Mouse (Mus musculus) spleen, postnatal 14 days (tissue): ENCODE measurements around the gene Musk.
"Not testable (repeated sequence)": the region's sequence is repeated elsewhere in the genome, so short reads cannot be mapped to it uniquely, and the experiment has no call there.

Experiments
- DNase-seq, 2 experiments: peaks; one replicate each; pipeline ENCODE4 v3.0.0; 2021 to 2022; ENCODE audit warnings: low spot score in 2 of 2

Gene Musk

GRCm38 (mm10) chr4:58285687-58286086 lies at the start of gene Musk:
Gene Musk, plus strand, starts transcription at chr4:58285960.
- no peak for DNase-seq

DNA sequence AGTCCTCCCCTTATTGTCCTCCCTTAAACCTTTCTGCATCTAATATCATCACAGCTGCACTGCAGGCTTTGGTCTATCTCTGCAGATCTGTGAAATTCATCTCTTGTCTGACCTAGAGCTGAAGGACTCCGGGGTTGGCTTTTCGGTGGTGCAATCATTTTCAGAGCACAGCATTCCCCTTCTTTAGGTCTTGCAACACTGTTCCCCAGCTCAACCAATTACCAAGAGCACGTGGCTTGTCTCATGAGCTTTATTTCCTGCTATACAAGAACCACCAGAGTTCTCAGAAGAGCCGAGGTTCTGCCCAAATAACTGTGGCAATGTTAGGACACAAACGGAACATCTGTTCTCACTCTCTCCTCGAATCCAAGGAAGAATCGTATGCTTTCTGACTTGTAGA lies 45.3 kb upstream of the Musk start:
- no peak for DNase-seq

- DNase-seq, result no peak
Measured at GRCm38 (mm10) chr4:58245544-58245943, 40.2 kb upstream of the Musk start.

GRCm38 (mm10) chr4:58252381-58252780 lies 33.4 kb upstream of the Musk start:
- no peak for DNase-seq

- no peak for DNase-seq
Measured at GRCm38 (mm10) chr4:58253410-58253809, 32.4 kb upstream of the Musk start.

DNA sequence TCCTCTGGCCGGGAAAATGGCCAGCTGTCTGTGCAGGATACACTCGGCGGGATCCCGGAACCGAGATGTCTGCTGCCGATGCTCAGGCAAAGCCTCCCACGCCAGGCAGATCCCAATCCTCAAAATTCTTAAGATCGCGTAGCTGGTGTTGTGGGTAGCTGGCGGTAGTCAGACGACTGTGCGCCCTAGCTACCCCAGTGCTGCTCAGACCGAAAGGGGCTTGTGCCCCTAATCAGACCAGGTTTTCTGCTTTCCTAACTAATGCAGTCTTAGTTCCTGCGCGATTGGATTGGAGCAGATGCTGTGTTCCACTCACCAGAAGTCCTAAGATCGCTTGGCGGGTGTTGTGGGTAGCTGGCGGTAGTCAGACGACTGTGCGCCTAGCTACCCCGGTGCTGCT lies 25.0 kb upstream of the Musk start:
- DNase-seq, result not testable (repeated sequence)

DNA sequence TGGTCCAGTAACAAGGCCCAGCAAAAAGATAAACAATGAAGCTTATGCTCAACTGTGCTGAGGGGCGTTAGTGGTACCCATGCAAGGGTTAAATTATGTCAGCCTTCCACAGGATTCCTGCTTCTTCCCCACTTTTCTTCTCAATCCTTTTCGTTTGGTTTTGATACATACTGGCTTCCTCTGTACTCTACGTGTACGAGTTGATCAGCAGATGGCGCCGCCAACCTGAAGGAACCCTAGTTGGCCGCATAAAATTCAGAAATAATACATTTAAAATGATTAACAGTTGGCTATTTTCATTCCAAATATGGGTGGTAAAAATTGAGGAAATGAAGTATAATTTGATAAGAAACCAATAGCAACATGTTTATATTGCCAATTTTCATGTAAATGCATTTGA lies 19.5 kb upstream of the Musk start:
- no peak for DNase-seq

- DNase-seq, result no peak
Measured at GRCm38 (mm10) chr4:58268897-58269542, 16.7 kb upstream of the Musk start.

- no peak for DNase-seq
Measured at GRCm38 (mm10) chr4:58269961-58270360, 15.8 kb upstream of the Musk start.

- no peak for DNase-seq
Measured at GRCm38 (mm10) chr4:58270956-58271355, 14.8 kb upstream of the Musk start.

DNA sequence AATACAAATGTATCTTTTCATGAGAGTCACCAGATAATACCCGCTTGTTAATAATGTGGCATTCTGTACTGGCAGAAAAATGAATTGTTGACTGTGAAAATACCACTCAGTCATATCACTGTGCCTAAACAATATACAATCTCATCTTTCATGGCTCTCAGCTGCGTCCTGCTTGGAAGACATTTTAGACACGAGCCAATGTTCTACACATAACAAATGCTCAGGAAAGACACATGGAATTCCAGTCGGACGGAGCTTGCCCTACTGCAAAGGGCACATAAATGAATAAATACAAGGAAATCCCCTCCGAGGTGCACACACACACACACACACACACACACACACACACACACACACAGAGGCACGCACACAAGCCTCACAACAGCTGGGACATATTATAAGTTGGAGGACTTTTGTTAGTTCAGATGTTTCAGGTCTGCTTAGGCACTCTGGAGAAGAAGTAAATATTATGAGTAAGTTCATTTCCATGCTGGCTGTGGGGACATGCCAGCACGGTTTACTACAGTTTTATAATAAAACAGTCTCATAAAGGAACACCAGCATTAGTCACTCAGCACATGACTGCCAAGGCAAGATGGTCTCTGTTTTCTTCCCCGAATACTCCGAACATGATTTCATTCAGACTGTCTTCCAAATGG lies 14.1 kb upstream of the Musk start:
- DNase-seq, result no peak

GRCm38 (mm10) chr4:58275261-58275895 lies 10.4 kb upstream of the Musk start:
- DNase-seq, result no peak

- DNase-seq, result no peak
Measured at GRCm38 (mm10) chr4:58278368-58278767, 7.4 kb upstream of the Musk start.

DNA sequence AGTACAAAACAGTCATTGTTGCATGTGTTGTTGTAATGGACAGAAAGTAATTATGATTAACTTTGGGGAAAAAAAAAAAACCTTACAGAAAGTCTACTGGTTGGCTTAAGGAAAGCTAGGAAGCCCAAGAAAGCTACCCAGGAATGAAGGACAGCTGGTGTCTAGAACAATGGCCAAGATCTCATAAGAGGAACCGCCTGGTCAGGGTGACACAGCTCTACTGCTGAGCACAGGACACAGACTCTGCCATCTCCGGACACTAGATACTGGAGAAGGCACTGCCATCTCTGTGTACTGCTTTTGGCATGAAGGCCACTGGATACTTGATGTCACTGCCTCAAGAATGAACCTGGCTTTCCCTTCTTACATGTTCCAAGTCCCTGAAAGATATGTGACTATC lies 5.6 kb upstream of the Musk start:
- no peak for DNase-seq

GRCm38 (mm10) chr4:58286368-58287090 lies 769 bp downstream of the Musk start:
- DNase-seq, result no peak

DNA sequence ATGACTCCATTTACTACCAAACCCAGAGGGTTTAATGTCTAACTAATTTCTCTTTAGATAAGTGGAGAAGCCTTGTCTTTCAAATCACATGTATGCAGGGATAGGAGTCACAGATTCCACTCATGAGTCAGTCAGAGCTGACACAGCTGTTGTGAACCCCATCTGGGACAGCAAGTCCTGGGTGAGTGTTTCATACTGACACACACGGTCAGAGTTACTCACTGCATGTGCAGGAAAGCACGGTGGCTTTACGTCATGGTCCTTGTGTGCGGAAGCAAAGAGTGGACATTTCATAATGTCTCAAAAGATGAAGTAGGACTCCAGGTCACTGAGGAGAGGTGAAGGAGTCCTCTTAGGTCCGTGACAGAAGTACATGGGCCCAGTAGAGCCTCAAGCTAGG lies 3.0 kb downstream of the Musk start:
- DNase-seq, result no peak

DNA sequence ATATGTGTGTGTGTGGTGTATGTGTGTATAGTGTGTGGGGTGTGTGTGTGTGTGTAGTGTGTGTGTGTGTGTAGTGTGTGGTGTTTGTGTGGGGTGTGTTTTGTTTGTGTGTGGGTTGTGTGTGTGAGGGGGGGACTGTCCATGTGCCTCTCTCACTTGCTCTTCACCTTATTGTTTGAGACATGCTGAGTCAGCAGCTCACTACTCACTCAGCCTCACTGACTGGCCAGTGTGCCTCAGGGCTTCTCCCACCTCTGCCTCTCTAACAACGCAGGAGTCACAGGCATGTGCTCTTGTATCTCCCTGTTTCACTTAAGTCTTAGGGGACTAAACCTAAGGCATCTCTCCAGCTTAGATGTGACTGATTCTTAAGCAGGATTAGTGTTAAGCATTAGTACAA lies 6.1 kb downstream of the Musk start:
- DNase-seq, result no peak

GRCm38 (mm10) chr4:58293099-58293498 lies 7.3 kb downstream of the Musk start:
- no peak for DNase-seq

DNA sequence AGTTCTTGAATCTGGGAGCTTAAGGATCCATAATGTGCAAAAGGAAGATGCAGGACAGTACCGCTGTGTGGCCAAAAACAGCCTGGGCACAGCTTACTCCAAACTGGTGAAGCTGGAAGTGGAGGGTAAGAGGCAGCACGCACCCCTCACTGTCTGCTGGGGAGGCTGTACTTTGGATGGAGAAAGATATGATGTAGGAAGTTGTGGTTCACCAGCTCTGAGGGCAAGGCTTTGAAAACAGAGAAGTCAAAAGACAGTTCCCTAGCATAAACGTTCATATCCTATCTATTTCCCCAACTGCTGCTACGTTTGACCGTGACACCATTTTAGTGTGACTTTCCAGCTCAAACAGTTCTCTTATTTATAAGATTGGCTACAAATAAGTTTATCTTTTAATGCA lies 18.1 kb downstream of the Musk start:
- no peak for DNase-seq

DNA sequence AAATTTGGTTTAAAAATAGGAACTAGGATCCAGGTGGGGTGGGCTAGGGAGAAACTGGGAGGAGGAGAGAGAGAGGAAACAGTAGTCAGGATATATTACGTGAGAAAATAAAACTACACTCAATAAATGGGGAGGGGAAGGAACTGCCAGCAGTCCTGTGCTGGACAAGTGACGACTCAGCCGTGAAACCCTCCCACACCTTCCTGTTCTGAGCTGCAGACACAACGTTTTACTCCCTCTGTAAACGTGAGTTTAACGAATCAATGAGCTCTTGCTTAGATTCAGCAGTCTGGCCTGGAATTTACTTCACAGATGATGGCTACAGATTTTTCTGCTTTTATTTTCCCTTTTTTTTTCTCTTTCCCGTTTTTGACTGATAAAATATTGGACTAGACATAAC lies 18.8 kb downstream of the Musk start:
- DNase-seq, result no peak

GRCm38 (mm10) chr4:58307421-58307820 lies 21.7 kb downstream of the Musk start:
- DNase-seq, result no peak

GRCm38 (mm10) chr4:58313344-58313743 lies 27.6 kb downstream of the Musk start:
- DNase-seq, result no peak
